15 mouse cellular contexts compared by ENCODE assay signal in the genomic region with DNA sequence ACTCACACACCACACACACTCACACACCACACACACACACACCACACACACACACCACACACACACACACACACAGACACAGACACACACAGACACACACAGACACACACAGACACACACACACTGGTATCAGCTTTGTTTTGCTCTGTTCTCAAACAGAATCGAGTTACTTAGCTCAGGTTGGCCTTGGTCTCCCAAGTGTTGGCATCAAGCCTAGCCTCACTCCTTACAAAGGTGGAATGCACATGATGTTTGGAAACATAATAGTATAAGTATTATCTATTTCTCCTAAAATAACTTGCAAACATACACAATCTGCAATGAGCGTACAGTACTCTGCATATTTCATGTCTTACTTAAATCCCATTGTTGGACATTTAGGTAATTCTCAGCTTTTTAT. TPM values are rescaled to one million over a fixed set of nuclear protein-coding genes. Genes with fewer than 3 reads are reported as not detected.
A peak's percentile ranks its signal among the peaks of the same experiment; 100 is the strongest.
DNase-seq lines count a peak whose midpoint lies in the region; ATAC-seq and TF ChIP-seq lines count a peak whose summit lies in the region.
"Had no signal": no experiment of that assay in that cellular context is flagged by ENCODE, and none has a peak within 500 bp of the region (broad histone marks: within the 10 kb centered on the region; RNA-seq: fewer than 3 reads in every experiment).

No protein-coding gene starts in this region.

- 0 out of 2 replicates have a peak, but pooled peaks cover 4% of the 10 kb centered on the region for H3K4me1 ChIP-seq in forebrain, postnatal 0 days (ENCODE audit: insufficient read depth)
- peaks cover 28% of the 10 kb centered on the region for H3K4me1 ChIP-seq in forebrain, embryonic 10.5 days
- H3K4me1 ChIP-seq in lung, embryonic 15.5 days: peaks cover 52% of the 10 kb centered on the region
- H3K4me1 ChIP-seq in embryonic facial prominence, embryonic 14.5 days (ENCODE audit: control insufficient read depth, insufficient read depth, low read length): peaks cover 44% of the 10 kb centered on the region
- peaks cover 4% of the 10 kb centered on the region; the same call in 1 of the 2 replicates for H3K4me1 ChIP-seq in neural tube, embryonic 14.5 days (ENCODE audit: control insufficient read depth, insufficient read depth, low read length)

- no peaks in the 10 kb centered on the region for H3K27me3 ChIP-seq in forebrain, postnatal 0 days (ENCODE audit: insufficient read depth, low read length)
- peaks cover 20% of the 10 kb centered on the region for H3K27me3 ChIP-seq in forebrain, embryonic 10.5 days (ENCODE audit: poor library complexity, severe bottlenecking)
- no peaks in the 10 kb centered on the region for H3K27me3 ChIP-seq in lung, embryonic 15.5 days
- no peaks in the 10 kb centered on the region for H3K27me3 ChIP-seq in embryonic facial prominence, embryonic 14.5 days (replicated peaks; ENCODE audit: control insufficient read depth, insufficient read depth, low read length)
- no peaks in the 10 kb centered on the region for H3K27me3 ChIP-seq in neural tube, embryonic 14.5 days (ENCODE audit: control insufficient read depth, insufficient read depth, low read length)
- H3K27me3 ChIP-seq: forebrain, embryonic 15.5 days had no signal

- no peaks in the 10 kb centered on the region for H3K36me3 ChIP-seq in forebrain, postnatal 0 days (ENCODE audit: insufficient read depth)
- H3K36me3 ChIP-seq in forebrain, embryonic 10.5 days (replicated peaks): no peaks in the 10 kb centered on the region; the same call in 1 of the 2 replicates
- no peaks in the 10 kb centered on the region for H3K36me3 ChIP-seq in lung, embryonic 15.5 days
- no peaks in the 10 kb centered on the region for H3K36me3 ChIP-seq in embryonic facial prominence, embryonic 14.5 days (ENCODE audit: control insufficient read depth, insufficient read depth, low read length)
- no peaks in the 10 kb centered on the region for H3K36me3 ChIP-seq in neural tube, embryonic 14.5 days (ENCODE audit: control insufficient read depth, insufficient read depth, low read length)
- H3K36me3 ChIP-seq: forebrain, embryonic 15.5 days had no signal

- no peak overlapping the region for H3K27ac ChIP-seq in forebrain, postnatal 0 days (ENCODE audit: low read depth, low read length)
- no peak overlapping the region for H3K27ac ChIP-seq in forebrain, embryonic 10.5 days
- no peak overlapping the region for H3K27ac ChIP-seq in lung, embryonic 15.5 days
- peak overlapping the region; percentile 67 for H3K27ac ChIP-seq in embryonic facial prominence, embryonic 14.5 days (replicated peaks; ENCODE audit: low read depth, low read length)
- no peak overlapping the region for H3K27ac ChIP-seq in neural tube, embryonic 14.5 days (ENCODE audit: low read depth, low read length)
- H3K27ac ChIP-seq: forebrain, embryonic 15.5 days had no signal

- H3K9ac ChIP-seq in forebrain, postnatal 0 days: no peak overlapping the region
- no peak overlapping the region for H3K9ac ChIP-seq in lung, embryonic 15.5 days
- peak overlapping the region; percentile 95; the same call in 1 of the 2 replicates for H3K9ac ChIP-seq in embryonic facial prominence, embryonic 14.5 days (ENCODE audit: low read depth, low read length)
- no peak overlapping the region for H3K9ac ChIP-seq in neural tube, embryonic 14.5 days (replicated peaks; ENCODE audit: low read depth, low read length)
- H3K9ac ChIP-seq: forebrain, embryonic 15.5 days had no signal

- ATAC-seq in forebrain, postnatal 0 days: no peak
- no peak for ATAC-seq in lung, embryonic 15.5 days (ENCODE audit: borderline replicate concordance, extremely low read depth, low FRiP score, low TSS enrichment)
- ATAC-seq in embryonic facial prominence, embryonic 14.5 days (ENCODE audit: low read depth): no peak
- ATAC-seq in neural tube, embryonic 14.5 days (ENCODE audit: low read depth): no peak
- ATAC-seq: forebrain, embryonic 15.5 days had no signal

- WGBS in forebrain, postnatal 0 days: 58% methylated on average over 2 of the region's 2 CpGs
- 89% methylated on average over 2 of the region's 2 CpGs for WGBS in forebrain, embryonic 10.5 days
- 23% methylated on average over 2 of the region's 2 CpGs for WGBS in lung, embryonic 15.5 days
- WGBS in embryonic facial prominence, embryonic 14.5 days: 41% methylated on average over 2 of the region's 2 CpGs
- WGBS in neural tube, embryonic 14.5 days: 79% methylated on average over 2 of the region's 2 CpGs

- no peak for DNase-seq in forebrain, postnatal 0 days
- no peak for DNase-seq in forebrain, embryonic 10.5 days (ENCODE audit: extremely low spot score, low spot score)
- DNase-seq in lung, adult 18-20 months: no peak
- DNase-seq in embryonic facial prominence, embryonic 14.5 days (ENCODE audit: low spot score): peak; percentile 79
- DNase-seq in spleen, postnatal 14 days (ENCODE audit: low spot score in 2 of 2): no peak
- no peak for DNase-seq in layer of hippocampus, postnatal 14 days (ENCODE audit: low spot score in 2 of 2)
- DNase-seq: gastrocnemius, postnatal 25 days; kidney, postnatal 4 days; left cerebral cortex, postnatal 4 days had no signal

- TF ChIP-seq CTCF in forebrain, postnatal 0 days (IDR thresholded peaks at IDR 0.05; ENCODE audit: low read depth): no peak

- no peaks in the 10 kb centered on the region for H3K9me3 ChIP-seq in forebrain, postnatal 0 days (ENCODE audit: low read length)
- H3K9me3 ChIP-seq in forebrain, embryonic 10.5 days: no peaks in the 10 kb centered on the region
- H3K9me3 ChIP-seq in lung, embryonic 15.5 days: no peaks in the 10 kb centered on the region
- no peaks in the 10 kb centered on the region for H3K9me3 ChIP-seq in embryonic facial prominence, embryonic 14.5 days (ENCODE audit: control insufficient read depth, low read length)
- H3K9me3 ChIP-seq in neural tube, embryonic 14.5 days (ENCODE audit: control insufficient read depth, low read length): no peaks in the 10 kb centered on the region
- H3K9me3 ChIP-seq: forebrain, embryonic 15.5 days had no signal

- H3K4me3 ChIP-seq in forebrain, postnatal 0 days (ENCODE audit: low read depth, low read length): no peak overlapping the region
- no peak overlapping the region for H3K4me3 ChIP-seq in forebrain, embryonic 10.5 days
- peak overlapping the region; percentile 73 for H3K4me3 ChIP-seq in lung, embryonic 15.5 days
- peak overlapping the region; percentile 87 for H3K4me3 ChIP-seq in embryonic facial prominence, embryonic 14.5 days (ENCODE audit: low read depth, low read length)
- H3K4me3 ChIP-seq in neural tube, embryonic 14.5 days (ENCODE audit: low read depth, low read length): 0 out of 2 replicates have a peak overlapping the region, but pooled peaks have one; percentile 3
- H3K4me3 ChIP-seq: forebrain, embryonic 15.5 days; myocyte had no signal

- peak overlapping the region; percentile 32 for H3K4me2 ChIP-seq in forebrain, postnatal 0 days (ENCODE audit: low read depth)
- H3K4me2 ChIP-seq in lung, embryonic 15.5 days: peak overlapping the region; percentile 70
- H3K4me2 ChIP-seq in embryonic facial prominence, embryonic 14.5 days (ENCODE audit: low read depth, low read length): peak overlapping the region; percentile 83
- no peak overlapping the region for H3K4me2 ChIP-seq in neural tube, embryonic 14.5 days (ENCODE audit: low read depth, low read length)

RNA-seq across cellular contexts. Expression of a gene that starts 3.2 kb away (rescaled TPM):
- total RNA-seq in forebrain, postnatal 0 days (2014; rRNA removed): 13.2 and 14.4 TPM in 2 replicates
- polyA plus RNA-seq in forebrain, postnatal 0 days (2015; fragmentation: Nextera tagmentation; extraction: Ambion mirVana): 1.3 and 1.8 TPM in 2 replicates
- polyA plus RNA-seq in forebrain, embryonic 10.5 days (2016; fragmentation: Nextera tagmentation; extraction: Ambion mirVana): 3.7 and 4.3 TPM in 2 replicates
- 12.0 and 13.6 TPM in 2 replicates for polyA plus RNA-seq in lung, embryonic 15.5 days (2015; fragmentation: Nextera tagmentation; extraction: Ambion mirVana)
- polyA plus RNA-seq in embryonic facial prominence, embryonic 14.5 days (2014; fragmentation: Nextera tagmentation; extraction: Ambion mirVana): 28.6 and 29.1 TPM in 2 replicates
- polyA plus RNA-seq in neural tube, embryonic 14.5 days (2014; fragmentation: Nextera tagmentation; extraction: Ambion mirVana): 6.3 and 6.5 TPM in 2 replicates
- 10 to 100 TPM; 14.2 to 15.2 TPM for total RNA-seq in layer of hippocampus, postnatal 14 days (2021)

RNA-seq across cellular contexts. Expression of a gene that starts 18.4 kb away (rescaled TPM):
- total RNA-seq in forebrain, postnatal 0 days (2014; rRNA removed): not detected in 2 replicates
- polyA plus RNA-seq in forebrain, postnatal 0 days (2015; fragmentation: Nextera tagmentation; extraction: Ambion mirVana): not detected in 2 replicates
- polyA plus RNA-seq in forebrain, embryonic 10.5 days (2016; fragmentation: Nextera tagmentation; extraction: Ambion mirVana): not detected in 2 replicates
- polyA plus RNA-seq in lung, embryonic 15.5 days (2015; fragmentation: Nextera tagmentation; extraction: Ambion mirVana): not detected in 2 replicates
- 0.28 TPM in 1 of 2 replicates, not detected in the other for polyA plus RNA-seq in embryonic facial prominence, embryonic 14.5 days (2014; fragmentation: Nextera tagmentation; extraction: Ambion mirVana)
- not detected in 2 replicates for polyA plus RNA-seq in neural tube, embryonic 14.5 days (2014; fragmentation: Nextera tagmentation; extraction: Ambion mirVana)
- total RNA-seq in layer of hippocampus, postnatal 14 days (2021): not detected
- total RNA-seq: gastrocnemius, postnatal 25 days; left cerebral cortex, postnatal 4 days; megakaryocyte progenitor cell, adult 5-6 weeks had no signal
- polyA plus RNA-seq: C2C12; forebrain, embryonic 15.5 days; myocyte had no signal

RNA-seq across cellular contexts. Expression of a gene that starts 40.8 kb away (rescaled TPM):
- total RNA-seq in forebrain, postnatal 0 days (2014; rRNA removed): not detected in 2 replicates
- not detected in 2 replicates for polyA plus RNA-seq in forebrain, postnatal 0 days (2015; fragmentation: Nextera tagmentation; extraction: Ambion mirVana)
- not detected in 2 replicates for polyA plus RNA-seq in forebrain, embryonic 10.5 days (2016; fragmentation: Nextera tagmentation; extraction: Ambion mirVana)
- polyA plus RNA-seq in lung, embryonic 15.5 days (2015; fragmentation: Nextera tagmentation; extraction: Ambion mirVana): 0.26 TPM in 1 of 2 replicates, not detected in the other
- polyA plus RNA-seq in embryonic facial prominence, embryonic 14.5 days (2014; fragmentation: Nextera tagmentation; extraction: Ambion mirVana): not detected in 2 replicates
- not detected in 2 replicates for polyA plus RNA-seq in neural tube, embryonic 14.5 days (2014; fragmentation: Nextera tagmentation; extraction: Ambion mirVana)
- total RNA-seq in layer of hippocampus, postnatal 14 days (2021): not detected
- total RNA-seq: gastrocnemius, postnatal 25 days; left cerebral cortex, postnatal 4 days; megakaryocyte progenitor cell, adult 5-6 weeks had no signal
- polyA plus RNA-seq: C2C12; forebrain, embryonic 15.5 days; myocyte had no signal

RNA-seq across cellular contexts. Expression of a gene that starts 56.4 kb away (rescaled TPM):
- total RNA-seq in forebrain, postnatal 0 days (2014; rRNA removed): not detected in 2 replicates
- polyA plus RNA-seq in forebrain, postnatal 0 days (2015; fragmentation: Nextera tagmentation; extraction: Ambion mirVana): 0.86 and 1.0 TPM in 2 replicates
- polyA plus RNA-seq in forebrain, embryonic 10.5 days (2016; fragmentation: Nextera tagmentation; extraction: Ambion mirVana): not detected in 2 replicates
- 2.9 and 3.1 TPM in 2 replicates for polyA plus RNA-seq in lung, embryonic 15.5 days (2015; fragmentation: Nextera tagmentation; extraction: Ambion mirVana)
- polyA plus RNA-seq in embryonic facial prominence, embryonic 14.5 days (2014; fragmentation: Nextera tagmentation; extraction: Ambion mirVana): 1.2 TPM in 2 replicates
- 0.42 TPM in 1 of 2 replicates, not detected in the other for polyA plus RNA-seq in neural tube, embryonic 14.5 days (2014; fragmentation: Nextera tagmentation; extraction: Ambion mirVana)
- total RNA-seq in layer of hippocampus, postnatal 14 days (2021): 1 to 10 TPM; 1.4 to 4.3 TPM
- total RNA-seq: megakaryocyte progenitor cell, adult 5-6 weeks had no signal
- polyA plus RNA-seq: C2C12, myocyte had no signal

Comparison
In these comparisons a context has a peak if more than half of its experiments do, and no peak if none do; other contexts are left out.
1. H3K4me3 ChIP-seq: peak in lung, embryonic 15.5 days (single experiment), embryonic facial prominence, embryonic 14.5 days (single experiment) and neural tube, embryonic 14.5 days (single experiment); none in forebrain, postnatal 0 days (single experiment) and forebrain, embryonic 10.5 days (single experiment).